Mouse (Mus musculus): ENCODE data around the gene Srgap1. TPM values are rescaled to one million over a fixed set of nuclear protein-coding genes. Genes with fewer than 3 reads are reported as not detected.

Srgap1 gene
- polyA plus RNA-seq, 1 experiment from 2014 or later, result 15.9 TPM

DNA sequence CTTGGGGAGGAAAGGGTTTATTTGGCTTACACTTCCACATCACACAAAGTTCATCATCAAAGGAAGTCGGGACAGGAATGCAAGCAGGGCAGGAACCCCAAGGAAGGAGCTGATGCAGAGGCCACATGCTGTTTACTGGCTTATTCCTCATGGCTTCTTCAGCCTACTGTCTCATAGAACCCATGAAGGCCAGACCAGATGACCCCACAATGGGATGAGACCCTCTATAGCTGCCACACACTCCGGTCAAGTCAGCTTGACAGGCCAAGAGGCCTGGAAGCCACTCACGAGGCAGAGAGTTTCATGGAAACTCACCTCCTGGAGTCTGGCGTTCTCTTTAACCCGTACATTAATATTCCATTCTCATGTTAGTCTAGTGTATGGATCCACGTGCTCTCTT is 34.8 kb downstream of the Srgap1 start:
- ATAC-seq (ENCODE audit: low FRiP score, low read depth), result no peak
- no peak overlapping the region for H3K27ac ChIP-seq
- H3K36me3 ChIP-seq, result no peaks in the 10 kb centered on the region
- no peak overlapping the region for H3K9ac ChIP-seq
- no peaks in the 10 kb centered on the region for H3K9me3 ChIP-seq
- H3K4me2 ChIP-seq (replicated peaks), result no peak overlapping the region
- no peaks in the 10 kb centered on the region for H3K27me3 ChIP-seq
- no peak overlapping the region for H3K4me3 ChIP-seq
- H3K4me1 ChIP-seq, result peaks cover 32% of the 10 kb centered on the region
- 87% methylated on average over 6 of the region's 6 CpGs for WGBS

DNA sequence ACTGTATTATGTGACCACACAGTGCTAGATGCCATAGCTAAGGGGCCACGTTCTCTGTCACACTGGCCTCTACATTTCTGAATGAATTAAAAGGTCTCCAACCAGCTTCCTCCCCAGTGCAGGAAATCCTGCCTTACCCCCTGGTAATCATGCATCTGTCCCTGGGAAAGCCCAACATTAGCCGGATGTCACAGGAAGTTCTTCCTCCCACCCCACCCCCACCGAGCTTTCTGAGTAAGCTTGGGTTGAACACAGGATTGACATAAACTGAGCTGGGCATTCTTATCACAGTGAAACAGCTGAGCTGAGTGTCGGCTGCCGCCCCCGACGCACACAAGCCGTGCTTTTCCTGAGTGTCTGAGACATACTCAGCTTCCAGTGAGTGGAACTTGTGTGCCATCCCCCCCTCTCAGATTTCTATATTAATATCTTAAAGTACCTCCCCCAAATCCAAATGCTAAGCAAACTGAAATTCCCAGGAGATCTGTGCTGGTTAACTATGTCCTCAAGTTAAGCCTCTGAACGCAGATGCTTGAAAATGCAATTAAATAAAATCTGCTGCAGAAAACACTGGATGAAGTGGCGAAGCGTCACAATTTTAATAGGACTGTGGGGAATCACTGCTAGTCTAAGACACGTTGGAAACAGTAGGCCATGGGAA is 38.3 kb downstream of the Srgap1 start:
- H3K4me2 ChIP-seq (replicated peaks), result peak overlapping the region; percentile 17

DNA sequence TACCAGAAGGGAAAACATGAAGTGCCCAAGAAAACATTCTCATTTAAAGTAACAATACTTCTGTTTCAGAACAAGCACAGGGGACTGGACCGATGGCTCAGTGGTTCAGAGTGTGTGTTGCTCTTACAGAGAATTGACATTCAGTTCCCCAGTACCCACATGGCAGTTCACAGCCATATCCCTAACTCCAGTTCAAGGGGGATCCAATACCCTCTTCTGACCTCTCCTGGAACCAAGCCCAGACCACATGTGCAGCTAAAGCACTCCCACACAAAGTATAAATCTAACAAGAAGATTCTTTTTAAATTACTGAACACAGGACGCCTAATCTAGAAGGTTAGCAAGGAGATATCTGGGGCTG is 38.8 kb downstream of the Srgap1 start:
- no peak overlapping the region for H3K4me3 ChIP-seq
- no peak overlapping the region for H3K4me2 ChIP-seq (replicated peaks)
- H3K4me1 ChIP-seq, result peaks cover 26% of the 10 kb centered on the region
- 56% methylated on average over 2 of the region's 2 CpGs for WGBS
- H3K36me3 ChIP-seq, result no peaks in the 10 kb centered on the region
- H3K9ac ChIP-seq, result no peak overlapping the region
- no peak overlapping the region; the same call in 1 of the 2 replicates for H3K27ac ChIP-seq
- no peaks in the 10 kb centered on the region for H3K27me3 ChIP-seq
- H3K9me3 ChIP-seq, result no peaks in the 10 kb centered on the region
- 0 out of 2 replicates have a peak, but pooled peaks have one; percentile 40 for ATAC-seq (ENCODE audit: low FRiP score, low read depth)

More for the DNA sequence above, 38.3 kb downstream of the Srgap1 start:
- Histone ChIP-seq H3K9ac (no peak overlapping the region), H3K4me1 (peaks cover 26% of the 10 kb centered on the region), H3K27ac (no peak overlapping the region; the same call in 1 of the 2 replicates), H3K4me3 (no peak overlapping the region), H3K9me3 (no peaks in the 10 kb centered on the region), H3K27me3 (no peaks in the 10 kb centered on the region), H3K36me3 (no peaks in the 10 kb centered on the region)
- 36% methylated on average over 12 of the region's 12 CpGs for WGBS
- ATAC-seq (ENCODE audit: low FRiP score, low read depth), result peak; percentile 54; the same call in 1 of the 2 replicates

GRCm38 (mm10) chr10:122006606-122007005 is 40.5 kb downstream of the Srgap1 start:
- 0 out of 2 replicates have a peak, but pooled peaks cover 3% of the 10 kb centered on the region for H3K36me3 ChIP-seq
- peaks cover 26% of the 10 kb centered on the region for H3K4me1 ChIP-seq
- no peak overlapping the region for H3K27ac ChIP-seq
- no peak overlapping the region for H3K4me3 ChIP-seq
- no peak for ATAC-seq (ENCODE audit: low FRiP score, low read depth)
- no peak overlapping the region for H3K4me2 ChIP-seq (replicated peaks)
- H3K9me3 ChIP-seq, result peaks cover 4% of the 10 kb centered on the region; the same call in 1 of the 2 replicates
- H3K9ac ChIP-seq, result no peak overlapping the region
- 80% methylated on average over 5 of the region's 5 CpGs for WGBS
- H3K27me3 ChIP-seq, result no peaks in the 10 kb centered on the region

DNA sequence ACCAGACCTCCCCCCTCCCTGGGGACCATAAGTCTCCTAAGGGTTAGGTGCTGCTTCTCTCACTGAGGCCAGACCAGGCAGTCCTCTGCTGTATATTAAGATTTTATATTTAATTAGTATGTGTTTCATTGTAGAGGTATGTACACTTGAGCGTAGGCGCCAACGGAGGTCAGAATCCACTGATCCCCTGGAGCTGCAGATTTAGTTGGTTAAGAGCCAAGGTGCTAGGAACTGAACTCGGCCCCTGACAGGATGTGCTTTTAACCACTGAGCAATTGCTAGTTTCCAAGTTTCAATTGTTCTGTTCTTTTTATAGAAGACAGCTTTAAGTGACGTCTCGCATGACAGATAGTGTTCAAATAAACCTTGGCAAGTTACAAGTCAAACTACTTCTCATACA is 41.0 kb downstream of the Srgap1 start:
- no peak overlapping the region for H3K9ac ChIP-seq
- H3K4me1 ChIP-seq, result peaks cover 22% of the 10 kb centered on the region
- no peaks in the 10 kb centered on the region for H3K27me3 ChIP-seq
- 0 out of 2 replicates have a peak, but pooled peaks cover 3% of the 10 kb centered on the region for H3K36me3 ChIP-seq
- H3K27ac ChIP-seq, result no peak overlapping the region
- WGBS, result 80% methylated on average over 6 of the region's 6 CpGs
- no peak overlapping the region for H3K4me3 ChIP-seq
- no peak for ATAC-seq (ENCODE audit: low FRiP score, low read depth)
- H3K4me2 ChIP-seq (replicated peaks), result no peak overlapping the region
- peaks cover 4% of the 10 kb centered on the region; the same call in 1 of the 2 replicates for H3K9me3 ChIP-seq

GRCm38 (mm10) chr10:122005560-122005959 is 41.6 kb downstream of the Srgap1 start:
- Histone ChIP-seq H3K27me3 (no peaks in the 10 kb centered on the region), H3K27ac (no peak overlapping the region), H3K9ac (no peak overlapping the region), H3K4me2 (replicated peaks) (no peak overlapping the region), H3K36me3 (0 out of 2 replicates have a peak, but pooled peaks cover 3% of the 10 kb centered on the region), H3K4me3 (no peak overlapping the region), H3K4me1 (peaks cover 22% of the 10 kb centered on the region), H3K9me3 (peaks cover 4% of the 10 kb centered on the region; the same call in 1 of the 2 replicates)
- 47% methylated on average over 6 of the region's 6 CpGs for WGBS
- ATAC-seq (ENCODE audit: low FRiP score, low read depth), result no peak

GRCm38 (mm10) chr10:122002930-122003329 is 44.2 kb downstream of the Srgap1 start:
- Histone ChIP-seq H3K9ac (no peak overlapping the region), H3K4me3 (no peak overlapping the region), H3K9me3 (peaks cover 4% of the 10 kb centered on the region; the same call in 1 of the 2 replicates), H3K27me3 (no peaks in the 10 kb centered on the region), H3K4me1 (peaks cover 18% of the 10 kb centered on the region), H3K4me2 (replicated peaks) (no peak overlapping the region), H3K27ac (no peak overlapping the region), H3K36me3 (0 out of 2 replicates have a peak, but pooled peaks cover 3% of the 10 kb centered on the region)
- no peak for ATAC-seq (ENCODE audit: low FRiP score, low read depth)
- 63% methylated on average over 6 of the region's 6 CpGs for WGBS

GRCm38 (mm10) chr10:121998806-121999205 is 48.3 kb downstream of the Srgap1 start:
- 67% methylated on average over 7 of the region's 7 CpGs for WGBS
- Histone ChIP-seq H3K4me3 (no peak overlapping the region), H3K9ac (no peak overlapping the region), H3K9me3 (peaks cover 4% of the 10 kb centered on the region; the same call in 1 of the 2 replicates), H3K36me3 (0 out of 2 replicates have a peak, but pooled peaks cover 3% of the 10 kb centered on the region), H3K27ac (no peak overlapping the region), H3K4me1 (peaks cover 13% of the 10 kb centered on the region), H3K27me3 (no peaks in the 10 kb centered on the region), H3K4me2 (replicated peaks) (no peak overlapping the region)
- no peak for ATAC-seq (ENCODE audit: low FRiP score, low read depth)

DNA sequence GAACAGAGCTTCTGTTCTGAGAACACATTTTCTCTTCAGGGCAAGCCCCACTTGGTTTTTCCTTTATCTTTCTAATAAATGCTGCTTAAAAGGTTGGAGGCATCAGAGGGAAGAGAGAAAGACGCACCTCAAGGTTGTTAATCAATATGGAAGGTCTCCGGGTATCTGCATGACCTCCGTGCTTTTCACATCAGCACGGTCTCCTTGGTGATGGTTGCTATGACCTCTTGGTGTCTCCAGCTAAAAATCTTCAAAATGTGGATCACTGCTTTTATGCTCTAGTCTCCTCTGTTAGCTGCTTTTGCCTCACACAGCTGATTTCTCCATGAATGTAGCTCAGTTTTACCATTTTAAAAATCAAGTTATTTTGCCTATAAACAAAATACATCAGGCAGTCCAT is 50.6 kb downstream of the Srgap1 start:
- no peak for ATAC-seq (ENCODE audit: low FRiP score, low read depth)
- H3K36me3 ChIP-seq, result no peaks in the 10 kb centered on the region

GRCm38 (mm10) chr10:121995448-121995847 is 51.7 kb downstream of the Srgap1 start:
- H3K27ac ChIP-seq, result no peak overlapping the region
- H3K9ac ChIP-seq, result no peak overlapping the region
- no peaks in the 10 kb centered on the region for H3K9me3 ChIP-seq
- H3K4me1 ChIP-seq, result peaks cover 13% of the 10 kb centered on the region
- ATAC-seq (ENCODE audit: low FRiP score, low read depth), result no peak
- no peak overlapping the region for H3K4me2 ChIP-seq (replicated peaks)
- WGBS, result 65% methylated on average over 4 of the region's 4 CpGs
- no peak overlapping the region for H3K4me3 ChIP-seq
- no peaks in the 10 kb centered on the region for H3K36me3 ChIP-seq
- no peaks in the 10 kb centered on the region for H3K27me3 ChIP-seq

More for the DNA sequence above, 50.6 kb downstream of the Srgap1 start:
- H3K9me3 ChIP-seq, result no peaks in the 10 kb centered on the region
- H3K9ac ChIP-seq, result no peak overlapping the region
- no peak overlapping the region for H3K27ac ChIP-seq
- H3K4me1 ChIP-seq, result peaks cover 13% of the 10 kb centered on the region
- 82% methylated on average over 4 of the region's 4 CpGs for WGBS
- H3K4me2 ChIP-seq (replicated peaks), result no peak overlapping the region
- H3K4me3 ChIP-seq, result no peak overlapping the region
- H3K27me3 ChIP-seq, result no peaks in the 10 kb centered on the region

GRCm38 (mm10) chr10:121994660-121995059 is 52.5 kb downstream of the Srgap1 start:
- WGBS, result 69% methylated on average over 5 of the region's 5 CpGs
- no peak overlapping the region for H3K4me2 ChIP-seq (replicated peaks)

DNA sequence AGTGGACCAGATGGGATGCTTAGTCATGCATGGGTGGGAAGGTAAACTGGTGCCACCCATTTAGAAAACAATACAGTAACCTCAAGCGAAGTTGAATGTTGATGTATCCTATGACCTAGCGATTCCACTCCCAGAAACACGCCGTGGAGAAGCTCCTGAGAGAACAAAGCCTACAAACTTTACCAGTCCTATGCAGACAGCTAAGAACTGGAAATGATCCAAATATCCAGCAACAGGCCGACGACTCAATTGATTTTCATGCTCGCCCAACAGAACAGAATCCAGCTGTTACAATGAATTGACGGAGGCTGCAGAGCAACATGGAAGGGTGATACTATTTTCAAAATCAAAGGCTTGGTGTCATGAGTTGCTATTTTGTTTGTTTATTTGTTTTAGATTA is 54.5 kb downstream of the Srgap1 start:
- no peaks in the 10 kb centered on the region for H3K9me3 ChIP-seq
- H3K4me2 ChIP-seq (replicated peaks), result no peak overlapping the region
- H3K4me3 ChIP-seq, result no peak overlapping the region
- no peaks in the 10 kb centered on the region for H3K27me3 ChIP-seq
- 77% methylated on average over 8 of the region's 8 CpGs for WGBS
- H3K9ac ChIP-seq, result no peak overlapping the region
- no peak overlapping the region for H3K27ac ChIP-seq
- ATAC-seq (ENCODE audit: low FRiP score, low read depth), result no peak
- no peaks in the 10 kb centered on the region for H3K36me3 ChIP-seq
- H3K4me1 ChIP-seq, result no peaks in the 10 kb centered on the region

More at GRCm38 (mm10) chr10:121994660-121995059, 52.5 kb downstream of the Srgap1 start:
- no peak overlapping the region for H3K4me3 ChIP-seq
- no peaks in the 10 kb centered on the region for H3K27me3 ChIP-seq
- H3K9ac ChIP-seq, result no peak overlapping the region
- no peaks in the 10 kb centered on the region for H3K9me3 ChIP-seq
- peaks cover 5% of the 10 kb centered on the region for H3K4me1 ChIP-seq
- H3K36me3 ChIP-seq, result no peaks in the 10 kb centered on the region
- no peak for ATAC-seq (ENCODE audit: low FRiP score, low read depth)
- no peak overlapping the region for H3K27ac ChIP-seq

Data from limb, embryonic 13.5 days (tissue).